Mouse (Mus musculus) cerebellum, adult 2 months (tissue): ENCODE measurements around the gene Ubr7.
A peak's percentile ranks its signal among the peaks of the same experiment; 100 is the strongest.

ENCODE experiments used
- CTCF ChIP-seq: fragments of 200-500 bp; IDR thresholded peaks from 2 replicates; pipeline ENCODE4 v1.5.1; 2011; ENCODE audit warnings: low read depth, mild to moderate bottlenecking, control low read depth, low read length, moderate library complexity, borderline replicate concordance; ENCODE audit not compliant: insufficient read depth
- POLR2A ChIP-seq: fragments of 200-500 bp; IDR thresholded peaks from 2 replicates; pipeline ENCODE4 v1.6.1; 2011; ENCODE audit warnings: low read length, control low read depth, borderline replicate concordance; ENCODE audit not compliant: insufficient read depth

GRCm38 (mm10) chr12:102733381-102733780 is 24.4 kb upstream of the Ubr7 start:
- no peak for TF ChIP-seq POLR2A
- TF ChIP-seq CTCF, result peak; percentile 59
